Mouse (Mus musculus) left cerebral cortex, postnatal 36 days (tissue): Measurements from ENCODE around the gene Cmc1. TPM values are rescaled to one million over a fixed set of nuclear protein-coding genes. Genes with fewer than 3 reads are reported as not detected.

Source experiments
- DNase-seq, 2 experiments: peaks; one replicate each; pipeline ENCODE4 v3.0.0; 2021 to 2022; ENCODE audit warnings: low spot score in 2 of 2, mixed read lengths in 1 of 2
- intact Hi-C: fragments of 180-260 bp; cut with DNase I; formaldehyde crosslinking; loops from one replicate; pipeline ENCODE4 v1.15.1; 2025
- total RNA-seq, 2 experiments: library from RNA; stranded (reverse); gene quantifications; 2 replicates each; pipeline ENCODE4 v1.2.3; 2021

Gene Cmc1
- total RNA-seq, 2 experiments from 2014 or later: 9.5 to 12.3 TPM

DNA sequence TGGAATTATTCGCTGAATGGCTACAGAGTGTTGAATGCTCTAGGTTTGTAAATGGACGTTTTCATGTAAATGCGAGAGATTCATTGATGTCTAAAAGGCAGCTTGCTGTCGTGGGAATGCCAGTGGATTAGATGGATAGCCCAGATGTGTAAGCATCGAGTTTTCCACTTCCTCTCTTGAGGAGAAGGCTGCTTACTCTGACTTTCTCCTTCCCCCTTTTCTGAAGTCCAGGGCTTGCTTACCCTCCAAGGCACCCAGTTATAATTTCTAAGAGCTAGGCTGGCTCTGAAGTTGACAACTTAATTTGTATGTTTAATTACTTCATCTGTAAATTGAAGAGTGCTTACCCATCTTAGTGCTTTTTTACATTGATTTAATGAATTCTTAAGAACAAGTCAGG, 108.3 kb downstream of the Cmc1 start:
- no peak for DNase-seq
- intact Hi-C loops: loop anchor here (5.0 kb wide), 1 partner anchor 451 kb away; no protein-coding TSS in a partner anchor

- DNase-seq: no peak
- intact Hi-C loops: loop anchor here (5.0 kb wide), 1 partner anchor 451 kb away; no protein-coding TSS in a partner anchor
These were observed 109.0 kb downstream of the Cmc1 start for GRCm38 (mm10) chr9:118041022-118041400.

DNA sequence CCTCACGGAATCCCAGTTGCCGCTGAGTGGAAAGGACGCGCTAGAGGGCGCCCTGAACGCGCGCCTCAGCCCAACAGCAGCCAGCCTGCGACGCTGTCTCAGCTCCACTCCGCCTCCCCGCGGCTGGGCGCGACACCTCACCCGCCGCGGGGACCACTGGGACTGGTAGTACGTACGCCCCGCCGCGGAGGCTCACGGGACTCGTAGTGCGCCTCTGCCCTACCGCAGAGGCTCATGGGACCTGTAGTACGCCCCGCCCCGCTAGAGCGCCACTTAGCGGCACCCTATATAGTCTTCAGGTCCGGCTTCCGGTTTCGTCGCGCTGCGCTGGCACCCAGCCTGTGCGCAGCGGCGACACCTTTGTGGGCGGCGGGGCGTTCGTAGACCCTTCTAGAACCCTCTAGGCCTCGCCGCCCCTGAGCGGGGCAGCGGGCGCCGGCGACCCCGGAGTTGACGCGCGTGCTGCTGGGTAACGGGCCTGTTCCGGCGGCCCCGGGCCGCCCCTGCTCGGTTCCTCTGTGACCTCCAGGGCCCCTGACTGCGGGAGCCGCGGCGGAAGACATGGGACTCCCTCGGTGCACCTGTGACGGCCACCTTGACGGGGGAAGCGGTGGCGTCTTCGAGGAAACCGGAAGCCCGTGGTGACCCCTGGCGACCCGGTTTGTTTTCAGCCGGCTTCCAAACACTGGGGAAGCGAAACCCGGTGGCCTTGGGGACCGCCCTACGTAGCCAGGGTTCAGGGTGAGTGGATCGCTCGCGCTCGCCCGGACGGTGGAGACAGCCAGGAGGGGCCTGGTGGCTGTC, 109.6 kb downstream of the Cmc1 start, which contains the start of gene Azi2:
Gene Azi2 (plus strand): TSS at position 282 of the 804 bp plus-strand sequence.
- DNase-seq: peak; percentile 99
- intact Hi-C loops: loop anchor here (5.0 kb wide), 1 partner anchor 452 kb away; no protein-coding TSS in a partner anchor

DNA sequence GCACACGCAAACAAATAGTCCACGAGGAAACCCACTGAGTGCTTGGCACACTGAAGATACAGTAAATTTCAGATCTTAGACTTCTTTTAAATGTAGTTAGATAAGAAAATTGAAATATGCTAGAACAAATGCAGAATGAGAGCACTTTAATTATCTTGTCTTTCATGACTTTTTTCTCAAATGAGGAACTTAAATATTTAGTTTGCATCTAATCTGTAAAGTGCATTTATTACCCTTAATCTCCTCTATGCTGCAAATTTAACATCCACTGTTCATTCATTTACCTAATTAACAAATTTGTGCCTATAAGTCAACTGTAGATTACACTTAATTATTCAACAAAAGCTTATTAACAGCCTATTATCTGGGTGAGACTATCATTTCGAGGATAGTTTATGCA, 115.0 kb downstream of the Cmc1 start:
- no peak for DNase-seq
- intact Hi-C loops: no loop called here

DNA sequence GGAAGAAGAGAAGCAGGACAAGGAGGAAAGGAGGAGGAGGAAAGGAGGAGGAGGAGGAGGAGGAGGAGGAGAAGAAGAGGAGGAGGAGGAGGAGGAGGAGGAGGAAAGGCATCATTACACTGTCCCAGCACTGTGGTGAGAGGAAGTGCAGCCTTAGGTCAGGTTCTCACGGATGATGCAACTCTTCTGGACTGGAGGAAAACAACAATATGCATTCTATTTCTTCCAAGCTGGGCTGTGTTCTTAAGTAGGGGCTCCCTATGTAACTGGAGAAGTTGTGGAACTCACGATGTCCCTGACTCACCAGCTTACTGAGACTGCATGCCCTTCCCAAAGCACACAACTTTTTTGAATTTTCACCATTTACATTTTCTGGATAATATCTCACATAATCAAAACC, 118.3 kb downstream of the Cmc1 start:
- no peak for DNase-seq
- intact Hi-C loops: no loop called here

- intact Hi-C loops: no loop called here
- no peak for DNase-seq
These were observed 119.7 kb downstream of the Cmc1 start for GRCm38 (mm10) chr9:118030252-118030651.

- DNase-seq: no peak
- intact Hi-C loops: no loop called here
These were observed 120.5 kb downstream of the Cmc1 start for GRCm38 (mm10) chr9:118029490-118029889.

GRCm38 (mm10) chr9:118024966-118025365, 125.0 kb downstream of the Cmc1 start:
- DNase-seq: no peak
- intact Hi-C loops: no loop called here

Other genes starting within 250 kb of the Cmc1 start
- gene Azi2, start 109.7 kb downstream of the Cmc1 start, total RNA-seq: 10 to 100 TPM; 73.1 to 75.1 TPM